Mouse (Mus musculus): ENCODE results near the gene Fam166b. TPM values are rescaled to one million over a fixed set of nuclear protein-coding genes. Genes with fewer than 3 reads are reported as not detected.
A peak's percentile ranks its signal among the peaks of the same experiment; 100 is the strongest.

Fam166b gene
- polyA plus RNA-seq, 1 experiment from 2014 or later, result not detected

GRCm38 (mm10) chr4:43389845-43390440 lies 39.0 kb downstream of the Fam166b start:
- DNase-seq (no peak), ATAC-seq (ENCODE audit: low read depth) (no peak)
- Histone ChIP-seq H3K27ac (no peak overlapping the region), H3K4me2 (no peak overlapping the region), H3K4me1 (replicated peaks) (peaks cover 11% of the 10 kb centered on the region; the same call in 1 of the 2 replicates), H3K36me3 (no peaks in the 10 kb centered on the region), H3K9ac (no peak overlapping the region), H3K27me3 (no peaks in the 10 kb centered on the region), H3K9me3 (replicated peaks) (no peaks in the 10 kb centered on the region), H3K4me3 (replicated peaks) (no peak overlapping the region)
- whole genome bisulfite sequencing (ENCODE audit: insufficient replicate concordance), result 62% methylated on average over 9 of the region's 9 CpGs

GRCm38 (mm10) chr4:43389390-43389789 lies 39.5 kb downstream of the Fam166b start:
- no peak for ATAC-seq (ENCODE audit: low read depth)
- 73% methylated on average over 2 of the region's 2 CpGs for WGBS (ENCODE audit: insufficient replicate concordance)
- Histone ChIP-seq H3K9me3 (replicated peaks) (no peaks in the 10 kb centered on the region), H3K9ac (no peak overlapping the region), H3K36me3 (no peaks in the 10 kb centered on the region), H3K4me3 (replicated peaks) (no peak overlapping the region), H3K27me3 (no peaks in the 10 kb centered on the region), H3K4me1 (replicated peaks) (peaks cover 11% of the 10 kb centered on the region; the same call in 1 of the 2 replicates), H3K4me2 (no peak overlapping the region), H3K27ac (no peak overlapping the region)
- no peak for DNase-seq

DNA sequence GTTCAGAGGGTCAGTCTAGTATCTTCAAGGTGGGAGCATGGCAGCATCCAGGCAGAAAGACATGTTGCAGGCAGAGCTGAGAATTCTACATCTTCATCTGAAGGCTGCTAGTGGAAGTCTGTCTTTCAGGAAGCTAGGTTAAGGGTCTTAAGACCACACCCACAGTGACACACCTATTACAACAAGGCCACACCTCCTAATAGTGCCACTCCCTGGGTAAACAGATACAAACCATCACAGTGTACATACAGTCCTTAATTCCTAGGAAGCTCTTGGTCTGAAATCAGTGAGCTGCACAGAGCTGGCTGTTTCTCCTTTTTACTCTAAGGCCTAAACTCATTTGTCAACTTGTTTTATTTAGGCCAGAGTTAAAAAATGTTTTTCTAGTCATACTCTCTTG lies 42.0 kb downstream of the Fam166b start:
- Histone ChIP-seq H3K36me3 (no peaks in the 10 kb centered on the region), H3K27ac (no peak overlapping the region), H3K4me3 (replicated peaks) (no peak overlapping the region), H3K27me3 (peaks cover 8% of the 10 kb centered on the region), H3K4me2 (no peak overlapping the region), H3K4me1 (replicated peaks) (peaks cover 9% of the 10 kb centered on the region; the same call in 1 of the 2 replicates), H3K9me3 (replicated peaks) (no peaks in the 10 kb centered on the region), H3K9ac (no peak overlapping the region)
- ATAC-seq (ENCODE audit: low read depth) (no peak), DNase-seq (no peak)

DNA sequence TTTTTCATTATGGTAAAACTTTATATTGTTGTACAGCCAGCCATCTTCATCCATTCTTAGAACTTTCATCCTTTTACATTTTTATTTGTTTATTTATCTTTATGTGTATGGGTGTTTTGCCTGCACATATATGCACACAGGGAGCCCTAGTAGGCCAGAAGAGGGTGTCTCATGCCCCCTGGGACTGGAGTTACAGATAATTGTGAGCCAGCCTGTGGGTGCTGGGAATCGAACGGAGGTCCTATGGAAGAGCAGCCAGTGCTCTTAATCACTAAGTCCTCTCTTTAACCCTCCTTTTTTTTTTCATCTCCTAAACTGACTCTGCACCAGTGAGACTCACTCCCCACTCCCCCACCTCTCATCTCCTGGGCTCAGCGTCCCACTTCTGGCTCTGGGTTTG lies 44.4 kb downstream of the Fam166b start:
- ATAC-seq (ENCODE audit: low read depth) (no peak), DNase-seq (no peak)
- no peak overlapping the region for H3K27ac ChIP-seq
- no peaks in the 10 kb centered on the region for H3K9me3 ChIP-seq (replicated peaks)
- H3K4me2 ChIP-seq, result no peak overlapping the region
- H3K9ac ChIP-seq, result no peak overlapping the region
- peaks cover 31% of the 10 kb centered on the region for H3K27me3 ChIP-seq
- H3K36me3 ChIP-seq, result no peaks in the 10 kb centered on the region
- no peak overlapping the region for H3K4me3 ChIP-seq (replicated peaks)
- peaks cover 8% of the 10 kb centered on the region for H3K4me1 ChIP-seq (replicated peaks)
- 75% methylated on average over 3 of the region's 3 CpGs for WGBS (ENCODE audit: insufficient replicate concordance)

GRCm38 (mm10) chr4:43384083-43384460 lies 44.9 kb downstream of the Fam166b start:
- Histone ChIP-seq H3K27ac (no peak overlapping the region), H3K4me3 (replicated peaks) (no peak overlapping the region), H3K4me2 (no peak overlapping the region), H3K4me1 (replicated peaks) (peaks cover 8% of the 10 kb centered on the region), H3K36me3 (no peaks in the 10 kb centered on the region), H3K9ac (no peak overlapping the region), H3K9me3 (replicated peaks) (no peaks in the 10 kb centered on the region), H3K27me3 (peaks cover 31% of the 10 kb centered on the region)
- DNase-seq, result no peak
- 51% methylated on average over 5 of the region's 5 CpGs for whole genome bisulfite sequencing (ENCODE audit: insufficient replicate concordance)
- no peak for ATAC-seq (ENCODE audit: low read depth)

GRCm38 (mm10) chr4:43383246-43384082 lies 45.5 kb downstream of the Fam166b start:
- Histone ChIP-seq H3K36me3 (no peaks in the 10 kb centered on the region), H3K4me2 (0 out of 2 replicates have a peak overlapping the region, but pooled peaks have one; percentile 12), H3K27ac (no peak overlapping the region), H3K9ac (no peak overlapping the region), H3K4me3 (replicated peaks) (no peak overlapping the region), H3K4me1 (replicated peaks) (peaks cover 8% of the 10 kb centered on the region), H3K9me3 (replicated peaks) (no peaks in the 10 kb centered on the region), H3K27me3 (peaks cover 31% of the 10 kb centered on the region)
- DNase-seq, result no peak
- ATAC-seq (ENCODE audit: low read depth), result no peak
- 50% methylated on average over 11 of the region's 11 CpGs for WGBS (ENCODE audit: insufficient replicate concordance)

- Histone ChIP-seq H3K9me3 (replicated peaks) (no peaks in the 10 kb centered on the region), H3K4me2 (peak overlapping the region; percentile 71), H3K36me3 (no peaks in the 10 kb centered on the region), H3K27me3 (peaks cover 31% of the 10 kb centered on the region), H3K27ac (no peak overlapping the region), H3K4me1 (replicated peaks) (peaks cover 8% of the 10 kb centered on the region), H3K9ac (peak overlapping the region; percentile 55), H3K4me3 (replicated peaks) (peak overlapping the region; percentile 57)
- ATAC-seq (ENCODE audit: low read depth), result no peak; the same call in 1 of the 2 replicates
- 10% methylated on average over 18 of the region's 33 CpGs for WGBS (ENCODE audit: insufficient replicate concordance)
- no peak for DNase-seq
Observed at GRCm38 (mm10) chr4:43382155-43383020, 46.5 kb downstream of the Fam166b start.

DNA sequence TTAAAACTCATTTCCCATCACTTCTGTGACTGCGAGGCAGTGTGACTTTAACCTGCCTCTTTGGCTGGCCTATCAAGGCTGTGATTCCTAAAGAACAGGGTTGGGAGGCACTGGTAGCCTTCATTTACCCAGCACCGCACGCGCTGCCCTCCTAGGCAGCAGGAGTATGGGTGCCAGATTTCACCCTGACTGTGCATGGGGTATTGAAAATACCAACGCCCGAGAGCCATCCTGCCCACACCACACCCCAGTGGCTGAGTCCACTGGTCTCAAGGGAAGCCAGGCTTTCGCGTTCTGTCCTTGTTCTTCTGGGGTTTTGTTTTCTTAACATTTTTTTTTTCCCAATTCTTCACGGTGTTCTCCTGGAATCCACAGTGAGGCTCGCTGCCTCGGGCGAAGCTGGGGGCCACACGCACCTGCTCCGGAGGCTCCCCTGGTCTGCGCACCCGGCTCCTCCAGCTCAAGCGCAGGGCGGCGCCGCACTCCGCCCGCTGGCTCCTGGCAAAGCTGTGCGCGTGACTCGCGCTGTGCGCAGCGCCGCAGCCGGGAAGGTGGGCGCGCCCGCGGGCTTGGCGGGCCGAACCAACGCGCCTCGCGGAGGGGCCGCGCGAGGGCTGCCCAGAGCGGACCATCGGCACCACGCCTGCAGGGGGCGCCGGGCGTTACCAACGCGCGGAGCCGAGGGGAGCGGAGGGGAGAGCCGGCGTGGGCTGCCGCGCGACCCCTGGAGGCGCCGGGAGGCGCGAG lies 47.4 kb downstream of the Fam166b start, which contains the start of gene Rusc2:
Gene Rusc2 (plus strand): TSS at position 572 of the 747 bp plus-strand sequence.
- WGBS (ENCODE audit: insufficient replicate concordance), result 2% methylated on average over 61 of the region's 63 CpGs
- peak within 1 kb of the TSS; percentile 57 for H3K4me3 ChIP-seq (replicated peaks)
- H3K36me3 ChIP-seq, result no peaks in the 10 kb centered on the region
- peak; percentile 8 for DNase-seq
- H3K4me2 ChIP-seq, result peak within 1 kb of the TSS; percentile 71
- H3K27me3 ChIP-seq, result peaks cover 31% of the 10 kb centered on the region
- peak within 1 kb of the TSS; percentile 55 for H3K9ac ChIP-seq
- no peak within 1 kb of the TSS for H3K27ac ChIP-seq
- peaks cover 8% of the 10 kb centered on the region for H3K4me1 ChIP-seq (replicated peaks)
- ATAC-seq (ENCODE audit: low read depth), result peak; percentile 59; the same call in 1 of the 2 replicates
- H3K9me3 ChIP-seq (replicated peaks), result no peaks in the 10 kb centered on the region

- H3K4me3 ChIP-seq (replicated peaks), result peak overlapping the region; percentile 57; the same call in 1 of the 2 replicates
- H3K27me3 ChIP-seq, result peaks cover 31% of the 10 kb centered on the region
- no peaks in the 10 kb centered on the region for H3K36me3 ChIP-seq
- H3K4me1 ChIP-seq (replicated peaks), result peaks cover 8% of the 10 kb centered on the region
- H3K9me3 ChIP-seq (replicated peaks), result no peaks in the 10 kb centered on the region
- DNase-seq (no peak), ATAC-seq (ENCODE audit: low read depth) (no peak)
- H3K27ac ChIP-seq, result no peak overlapping the region
- H3K9ac ChIP-seq, result no peak overlapping the region
- H3K4me2 ChIP-seq, result peak overlapping the region; percentile 71; the same call in 1 of the 2 replicates
- 46% methylated on average over 10 of the region's 10 CpGs for WGBS (ENCODE audit: insufficient replicate concordance)
Observed at GRCm38 (mm10) chr4:43380951-43381350, 48.0 kb downstream of the Fam166b start.

DNA sequence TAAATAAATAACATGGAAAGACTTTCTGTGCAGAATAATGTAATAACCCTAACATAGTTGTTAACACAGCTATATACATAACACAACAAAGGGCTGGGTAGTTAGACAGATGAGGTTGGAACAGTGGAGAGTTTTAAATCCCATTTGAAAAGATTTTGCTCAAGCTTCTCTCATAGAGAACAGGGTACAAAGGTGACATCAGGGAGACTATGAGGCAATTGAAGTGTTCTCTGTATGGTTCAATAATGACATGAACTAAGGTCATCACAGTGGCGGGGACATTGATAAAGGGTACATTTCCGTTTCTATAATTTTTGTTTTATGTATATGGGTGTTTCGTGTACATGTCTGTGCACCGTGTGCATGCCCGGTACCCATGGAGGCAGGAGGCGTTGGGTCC lies 49.3 kb downstream of the Fam166b start:
- Histone ChIP-seq H3K4me3 (replicated peaks) (no peak overlapping the region), H3K36me3 (no peaks in the 10 kb centered on the region), H3K4me1 (replicated peaks) (peaks cover 8% of the 10 kb centered on the region), H3K9ac (no peak overlapping the region), H3K27ac (no peak overlapping the region), H3K4me2 (no peak overlapping the region), H3K9me3 (replicated peaks) (no peaks in the 10 kb centered on the region), H3K27me3 (peaks cover 31% of the 10 kb centered on the region)
- DNase-seq (no peak), ATAC-seq (ENCODE audit: low read depth) (no peak)
- 59% methylated on average over 6 of the region's 6 CpGs for WGBS (ENCODE audit: insufficient replicate concordance)

Measured in liver, embryonic 13.5 days (tissue).